Mouse (Mus musculus) gastrocnemius, postnatal 25 days (tissue): ENCODE measurements around the gene Cygb. TPM values are rescaled to one million over a fixed set of nuclear protein-coding genes. Genes with fewer than 3 reads are reported as not detected.
"Not testable (repeated sequence)": the region's sequence is repeated elsewhere in the genome, so short reads cannot be mapped to it uniquely, and the experiment has no call there.

Experiments used
- DNase-seq: peaks from one replicate; pipeline ENCODE4 v3.0.0; 2022
- total RNA-seq, 2 experiments: library from RNA; stranded (reverse); gene quantifications; 1 replicate in 1 of 2; 2 replicates in 1 of 2; pipeline ENCODE4 v1.2.3; 2021

The Cygb gene
- total RNA-seq, 2 experiments from 2014 or later, result 7.5 to 14.7 TPM

DNA sequence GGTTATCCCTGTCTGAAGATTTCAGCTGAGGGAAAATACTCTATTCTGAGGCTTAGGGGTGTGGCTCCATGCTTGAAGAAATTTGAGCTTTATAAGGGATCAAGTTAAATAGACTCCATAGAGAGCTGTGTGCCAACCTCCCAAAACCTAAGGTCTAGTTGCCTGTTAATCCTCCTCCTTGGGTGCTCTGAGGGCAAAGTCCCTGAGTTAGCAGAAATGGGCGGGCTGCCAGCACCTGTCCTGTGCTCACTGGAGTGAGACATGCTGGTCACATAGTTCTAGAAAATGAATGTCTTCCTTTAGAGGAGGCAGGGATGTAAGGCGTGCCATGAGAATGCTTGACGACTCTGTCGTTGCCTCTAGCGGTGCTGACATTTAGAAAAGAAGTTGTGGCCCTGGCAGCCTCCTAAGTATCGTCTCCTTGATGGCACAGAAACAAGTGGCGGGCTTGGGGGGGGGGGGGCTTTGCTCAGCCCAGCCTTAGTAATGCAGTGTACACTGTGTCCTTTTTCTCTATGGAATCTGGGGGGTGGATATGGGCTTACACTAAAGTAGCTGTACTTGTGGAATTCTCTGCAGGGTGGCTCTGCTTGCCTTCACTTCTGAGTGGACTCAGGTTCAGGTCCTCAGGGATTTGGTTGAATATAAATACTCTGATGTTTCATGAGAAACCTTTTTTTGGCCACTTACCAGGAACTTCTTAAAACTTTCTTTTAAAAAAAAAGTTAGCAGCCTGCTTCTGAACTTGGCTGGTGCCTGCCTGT, 20.7 kb upstream of the Cygb start:
- no peak for DNase-seq

DNA sequence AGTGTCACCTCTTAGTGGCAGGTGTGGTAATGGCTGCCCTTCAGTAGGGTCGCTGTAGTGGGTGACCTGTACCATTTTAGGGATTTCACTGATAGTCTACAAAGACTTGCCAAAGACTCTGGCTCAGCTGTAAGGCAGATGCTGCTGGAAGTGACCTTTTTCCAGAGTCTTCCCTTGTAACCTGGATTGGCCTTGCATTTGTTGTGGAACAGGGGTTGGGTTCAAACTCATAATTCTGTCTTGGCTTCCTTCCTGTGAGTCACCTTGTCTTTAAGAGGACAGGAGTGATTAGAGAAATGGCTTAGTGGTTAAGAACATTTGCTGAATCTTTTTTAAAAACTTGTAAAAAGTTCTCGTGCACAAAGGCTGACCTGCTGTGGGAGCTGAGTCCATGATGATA, 19.3 kb upstream of the Cygb start:
- DNase-seq, result no peak

DNA sequence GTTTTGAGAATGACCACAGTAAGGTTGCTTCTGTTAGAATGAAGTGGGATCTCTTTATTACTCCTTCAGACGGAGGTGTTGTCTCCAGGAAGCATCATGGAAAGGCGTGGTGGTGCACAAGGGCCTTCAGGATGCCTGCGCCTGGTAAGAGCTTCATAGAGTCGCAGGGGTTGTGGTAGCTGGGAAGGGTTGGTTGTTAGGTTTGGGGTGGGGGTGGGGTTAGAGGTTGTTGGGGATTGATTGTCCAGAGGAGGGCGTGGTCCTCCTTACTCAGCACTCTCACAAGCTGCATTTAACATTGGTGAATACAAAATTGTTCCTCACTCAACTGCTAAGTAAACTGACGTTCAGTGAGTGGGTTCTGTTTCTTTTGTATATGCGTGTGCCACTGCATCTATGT, 18.5 kb upstream of the Cygb start:
- DNase-seq, result no peak

DNA sequence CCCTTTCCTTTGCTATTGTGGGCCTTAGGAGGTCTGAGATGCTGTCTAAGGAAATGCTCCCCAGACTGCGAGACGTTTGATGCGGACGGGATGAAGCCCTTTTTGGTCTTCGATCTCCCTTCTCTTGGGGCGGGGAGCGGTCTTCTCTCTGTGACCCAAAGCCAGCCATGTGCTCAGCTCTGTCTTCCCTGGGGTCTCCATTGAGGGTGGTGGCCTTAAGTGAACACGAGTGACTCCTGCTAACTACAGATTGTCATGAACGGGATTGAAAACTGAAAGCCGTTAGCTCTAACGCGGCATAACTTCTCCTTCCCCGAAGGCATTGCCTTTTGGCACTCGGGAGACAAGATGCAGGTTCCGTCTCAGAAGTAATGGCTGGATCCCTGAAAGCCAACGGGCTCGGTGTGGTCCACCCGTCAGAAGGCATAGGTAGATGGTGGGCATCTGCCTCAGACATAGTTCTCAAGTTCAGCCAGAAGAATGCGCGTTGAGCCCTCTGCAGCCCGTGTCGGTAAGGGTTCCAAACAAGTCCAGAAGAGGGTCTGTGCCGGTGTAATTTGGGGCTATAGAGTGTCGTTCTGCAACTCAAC, 17.8 kb upstream of the Cygb start:
- no peak for DNase-seq

DNA sequence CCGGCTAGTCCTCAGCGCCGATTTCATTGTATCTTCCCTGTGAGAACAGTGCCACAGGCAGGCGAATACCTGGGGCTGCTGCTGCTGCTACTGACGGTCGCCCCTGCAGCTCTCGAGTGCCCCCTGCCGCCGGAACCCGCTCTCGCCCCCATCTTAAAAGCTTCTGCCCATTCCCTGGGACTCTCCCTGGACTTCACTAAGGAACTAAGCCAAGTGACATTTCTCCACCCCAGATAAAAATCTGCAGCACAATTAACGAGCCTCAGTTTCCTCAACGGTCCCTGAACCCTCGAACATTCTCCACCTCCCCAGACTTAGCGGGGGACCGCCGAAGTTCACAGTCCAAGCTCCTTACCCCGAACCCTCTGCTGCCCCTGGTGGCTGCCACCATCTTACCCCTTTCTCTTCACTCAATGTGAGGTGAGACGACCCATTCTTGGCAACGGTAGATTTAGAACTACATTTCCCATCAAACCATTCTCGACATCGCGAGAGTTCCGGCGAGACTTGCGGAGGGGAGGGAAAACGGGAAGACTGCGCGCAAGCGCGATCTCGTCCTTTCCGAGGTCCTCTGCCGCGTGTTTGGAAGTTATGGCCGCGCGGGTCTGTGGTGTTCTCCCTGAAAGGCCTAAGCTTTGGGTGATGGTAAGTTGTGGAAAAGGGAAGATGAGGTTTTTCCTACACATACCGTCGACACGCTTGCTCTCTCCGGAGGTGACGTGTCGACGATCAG, 17.2 kb upstream of the Cygb start:
- DNase-seq, result peak; percentile 93

DNA sequence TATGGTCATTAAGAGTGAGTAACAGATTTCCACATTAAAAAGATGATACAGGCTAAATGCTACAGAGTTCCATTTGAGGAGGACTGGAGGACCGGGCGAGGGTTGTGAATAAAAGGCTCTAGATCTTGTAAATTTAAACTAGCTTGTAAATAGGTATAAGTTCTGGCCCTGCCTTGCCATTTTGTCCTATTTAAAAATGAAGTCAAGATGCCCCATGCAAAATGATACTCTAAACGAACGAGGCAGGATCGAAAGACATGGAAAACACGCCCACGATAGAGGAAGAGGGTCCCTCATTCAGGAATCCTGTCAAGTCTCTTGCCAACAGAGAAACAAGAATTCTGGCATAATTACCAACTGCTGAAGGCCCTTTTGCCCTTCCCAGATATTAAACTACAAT, 16.3 kb upstream of the Cygb start:
- DNase-seq, result no peak

DNA sequence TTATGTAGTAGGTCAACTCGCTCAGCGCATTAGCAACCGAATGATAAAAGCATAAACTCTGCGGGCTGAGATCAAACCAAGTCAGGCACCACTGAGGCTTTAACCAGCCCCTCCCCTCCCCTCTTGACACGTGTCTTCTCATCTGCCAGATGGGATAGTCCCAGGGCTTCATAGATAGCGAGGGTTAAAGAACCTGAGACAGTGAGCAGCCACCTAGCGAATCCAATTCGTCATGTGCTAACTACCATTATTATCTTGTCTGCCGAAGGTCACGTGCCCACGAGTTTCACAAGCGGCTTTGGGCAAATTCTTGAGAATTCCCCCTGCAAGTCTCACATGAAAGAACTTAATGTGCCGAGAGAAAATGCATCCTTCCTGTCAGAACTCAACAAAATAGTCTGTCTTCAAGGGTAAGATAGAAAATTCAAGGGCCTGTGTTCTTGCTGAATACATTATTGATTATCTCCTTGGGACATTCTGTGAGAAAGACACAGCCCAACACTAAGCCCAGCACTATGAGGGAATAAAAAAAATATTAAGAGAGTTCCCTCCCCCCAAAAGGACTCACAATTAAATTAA, 15.8 kb upstream of the Cygb start:
- DNase-seq, result no peak

DNA sequence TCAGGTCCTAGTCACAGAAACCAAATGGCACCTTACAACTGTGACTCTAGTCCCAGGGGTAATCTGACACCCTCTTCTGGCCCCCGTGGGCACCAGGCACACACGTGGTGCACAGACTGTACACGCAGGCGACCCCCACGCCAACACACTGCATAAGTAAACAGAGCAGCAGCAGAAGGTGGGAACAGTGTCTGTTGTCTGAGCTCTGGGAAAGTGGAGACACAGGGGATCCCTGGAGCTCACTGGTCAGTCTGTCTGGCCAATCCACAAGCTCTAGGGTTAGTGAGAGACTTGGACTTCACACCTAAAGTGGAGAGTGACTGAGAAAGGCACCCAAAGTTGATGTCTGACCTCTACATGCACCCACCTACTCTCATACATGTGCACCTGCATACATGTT, 15.2 kb upstream of the Cygb start:
- no peak for DNase-seq

DNA sequence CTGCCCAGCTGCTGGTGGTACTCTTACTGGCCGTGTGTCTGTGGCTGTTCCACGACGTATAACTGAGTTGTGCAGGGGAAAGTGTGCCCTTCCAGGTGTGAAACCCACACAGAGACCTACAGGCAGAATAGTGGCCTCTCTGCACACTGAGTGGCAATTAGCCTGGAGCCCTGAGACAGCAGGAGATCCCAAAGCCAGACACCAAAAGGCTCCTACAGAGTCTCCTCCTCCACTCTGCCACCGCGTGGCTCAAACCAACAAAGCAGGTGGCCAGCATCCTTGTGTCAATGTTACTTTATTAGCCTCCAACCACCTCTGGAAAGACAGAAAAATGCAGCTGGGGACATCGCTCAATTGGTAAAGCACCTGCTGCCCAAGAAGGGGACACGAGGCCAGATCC, 14.7 kb upstream of the Cygb start:
- DNase-seq, result no peak

DNA sequence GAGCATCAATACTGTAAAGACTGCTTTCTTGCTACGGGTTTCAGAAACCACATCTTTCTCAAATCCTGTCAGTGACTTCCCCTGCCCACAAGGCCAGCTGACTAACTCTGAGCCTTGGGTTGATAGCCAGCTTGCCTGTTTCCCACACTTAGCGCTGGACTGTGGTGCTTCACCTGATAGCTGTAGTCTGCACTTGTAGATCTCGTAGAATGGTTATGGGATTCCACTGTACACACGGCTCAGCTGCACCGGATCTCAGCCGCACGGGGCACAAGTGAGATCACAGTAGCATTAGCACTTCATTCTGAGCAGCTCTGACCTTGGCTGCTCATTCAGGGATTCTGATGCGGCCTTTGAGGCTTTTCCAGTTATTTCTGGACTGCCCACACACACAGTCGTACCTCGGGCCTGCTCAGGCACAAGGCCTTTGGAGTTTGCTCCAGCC, 14.3 kb upstream of the Cygb start:
- no peak for DNase-seq

DNA sequence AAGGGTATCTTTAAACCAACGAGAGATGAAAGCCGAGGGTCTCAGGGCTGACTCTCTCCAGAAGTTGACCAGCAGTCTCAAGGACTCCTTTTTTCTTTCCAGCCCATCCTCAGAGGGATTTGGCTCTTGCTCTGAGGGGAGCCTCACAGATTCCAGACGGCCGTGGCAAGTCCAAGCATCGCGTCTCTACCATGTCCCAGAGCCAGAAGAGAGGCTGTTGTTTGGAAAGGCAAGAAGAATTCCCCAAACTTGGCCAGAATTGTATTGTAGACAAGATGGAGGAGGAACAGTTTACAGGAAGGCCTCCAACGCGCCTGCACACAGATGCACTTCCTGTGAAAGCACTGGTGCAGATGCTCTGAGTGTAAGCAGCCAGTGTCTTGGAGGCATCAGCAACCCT, 13.8 kb upstream of the Cygb start:
- no peak for DNase-seq

DNA sequence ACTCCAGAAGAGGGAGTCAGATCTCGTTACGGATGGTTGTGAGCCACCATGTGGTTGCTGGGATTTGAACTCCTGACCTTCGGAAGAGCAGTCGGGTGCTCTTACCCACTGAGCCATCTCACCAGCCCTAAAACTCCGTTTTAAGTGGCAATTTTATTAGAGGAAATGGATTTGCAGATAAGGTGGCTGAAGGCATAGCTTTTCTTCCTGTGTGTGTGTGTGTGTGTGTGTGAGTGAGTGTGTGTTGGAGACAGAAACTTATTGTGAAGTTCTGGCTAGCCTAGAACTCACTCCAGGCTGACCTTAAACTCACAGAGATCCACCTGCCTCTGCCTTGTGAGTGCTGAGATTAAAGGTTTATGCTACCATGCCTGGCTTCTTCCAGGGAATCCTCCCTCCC, 12.9 kb upstream of the Cygb start:
- DNase-seq, result not testable (repeated sequence)

DNA sequence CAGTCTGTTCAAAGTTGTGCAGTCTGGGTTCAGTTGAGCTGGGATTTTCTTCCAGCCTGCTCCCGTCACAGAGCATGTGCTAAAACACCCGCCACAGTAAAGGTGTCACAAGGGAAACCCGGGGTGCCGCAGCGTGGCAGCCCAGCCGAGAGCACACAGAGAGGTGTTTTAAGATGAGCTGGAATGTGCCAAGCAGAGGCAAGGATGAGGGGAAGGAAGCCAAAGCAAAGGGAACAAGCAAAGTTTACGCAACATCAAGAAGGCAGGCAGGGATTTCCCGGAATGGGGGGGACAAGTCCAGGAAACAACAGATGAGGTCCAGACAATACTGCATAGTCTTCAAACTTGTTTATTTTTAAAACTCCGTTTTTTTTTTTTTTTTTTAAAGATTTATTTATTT, 12.5 kb upstream of the Cygb start:
- DNase-seq, result no peak

DNA sequence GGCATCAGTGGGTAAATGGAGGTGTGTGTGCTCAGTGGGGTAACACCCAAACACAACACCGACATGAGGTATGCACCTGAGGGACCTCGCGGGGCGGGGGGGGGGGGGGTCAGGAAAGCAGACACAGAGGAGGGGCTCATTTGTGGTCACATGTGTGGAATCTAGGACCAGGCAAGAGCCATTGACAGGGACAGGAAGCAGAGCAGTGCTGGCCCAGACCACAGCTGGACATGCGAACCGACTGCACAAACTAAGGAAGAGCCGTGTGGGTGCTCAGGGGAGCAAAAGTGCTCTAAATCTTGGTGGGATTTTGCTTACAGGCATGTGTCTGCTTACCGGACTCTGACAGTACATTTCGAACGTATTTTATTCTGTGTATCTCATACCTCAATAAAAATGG, 11.2 kb upstream of the Cygb start:
- DNase-seq, result no peak

DNA sequence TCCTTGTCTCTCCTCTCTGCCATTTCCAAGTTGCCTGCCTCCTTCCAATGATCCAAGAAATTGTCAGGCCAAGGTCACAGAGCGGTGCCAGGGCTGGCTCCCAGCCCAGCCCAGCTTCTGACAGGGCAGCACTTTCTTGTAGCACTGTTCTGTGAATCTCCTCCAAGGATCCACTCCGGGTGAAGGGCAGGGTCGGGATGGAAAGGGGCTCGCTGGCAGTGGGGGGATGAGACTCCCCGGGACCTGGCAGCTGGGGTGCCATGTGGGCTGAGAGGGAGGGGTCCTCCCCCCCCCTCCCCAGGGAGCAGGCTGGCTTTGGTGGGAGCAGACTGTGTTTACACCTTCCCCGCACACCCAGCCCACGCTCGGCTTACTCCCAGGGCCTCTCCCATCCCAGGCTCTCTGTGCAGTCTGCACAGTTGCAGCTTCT, 7.8 kb upstream of the Cygb start:
- DNase-seq, result peak; percentile 54

DNA sequence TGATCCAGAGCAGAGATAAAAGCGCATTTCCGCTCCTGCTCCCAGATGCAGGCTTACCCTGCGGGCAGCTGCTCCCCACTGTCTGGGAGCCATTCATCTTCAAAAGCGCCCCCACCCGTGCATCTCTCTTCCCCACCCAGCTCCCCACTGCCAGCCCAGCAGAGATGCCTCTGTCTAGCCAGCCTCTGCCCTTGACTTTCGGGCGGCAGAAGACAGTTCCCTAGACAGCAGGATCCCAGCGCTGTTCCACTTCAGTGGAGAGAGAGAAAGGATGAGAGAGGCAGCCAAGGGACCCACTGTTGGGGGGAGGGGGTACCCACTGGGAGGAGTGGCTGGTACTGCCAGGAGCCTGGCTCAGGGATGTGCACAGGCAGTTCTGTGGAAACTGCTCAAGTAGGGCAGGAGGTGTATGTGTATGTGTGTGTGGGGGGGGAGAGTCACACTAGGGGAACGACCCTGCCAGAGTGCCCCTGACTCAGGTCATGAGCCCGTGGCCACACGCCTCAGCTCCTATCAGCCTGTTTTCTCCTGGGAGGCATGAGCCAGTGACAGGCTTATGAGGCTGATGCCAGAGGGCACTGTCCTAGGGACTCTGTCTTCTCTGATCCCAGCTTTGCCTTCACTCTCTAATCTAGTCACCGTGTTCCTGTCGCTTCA, 7.3 kb upstream of the Cygb start:
- no peak for DNase-seq

DNA sequence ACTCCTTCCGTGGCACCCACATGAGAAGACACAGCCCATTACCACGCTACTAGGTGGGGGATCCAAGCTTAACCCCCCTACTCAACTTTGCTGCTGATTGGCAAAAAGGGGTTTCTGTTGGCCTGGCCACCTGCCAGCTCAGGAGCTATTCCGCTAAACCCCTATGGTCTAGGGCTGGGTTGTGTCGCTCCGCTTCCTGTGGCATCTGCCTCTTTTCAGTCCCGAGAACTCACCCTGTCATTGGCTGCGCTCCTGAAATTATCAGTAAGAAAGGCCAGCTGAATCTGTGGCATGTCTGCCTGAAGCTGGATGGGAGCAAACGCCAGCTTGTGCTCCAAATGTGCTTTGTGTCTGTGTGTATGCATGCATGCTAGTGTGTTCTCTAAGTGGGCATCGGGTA, 6.1 kb upstream of the Cygb start:
- no peak for DNase-seq

DNA sequence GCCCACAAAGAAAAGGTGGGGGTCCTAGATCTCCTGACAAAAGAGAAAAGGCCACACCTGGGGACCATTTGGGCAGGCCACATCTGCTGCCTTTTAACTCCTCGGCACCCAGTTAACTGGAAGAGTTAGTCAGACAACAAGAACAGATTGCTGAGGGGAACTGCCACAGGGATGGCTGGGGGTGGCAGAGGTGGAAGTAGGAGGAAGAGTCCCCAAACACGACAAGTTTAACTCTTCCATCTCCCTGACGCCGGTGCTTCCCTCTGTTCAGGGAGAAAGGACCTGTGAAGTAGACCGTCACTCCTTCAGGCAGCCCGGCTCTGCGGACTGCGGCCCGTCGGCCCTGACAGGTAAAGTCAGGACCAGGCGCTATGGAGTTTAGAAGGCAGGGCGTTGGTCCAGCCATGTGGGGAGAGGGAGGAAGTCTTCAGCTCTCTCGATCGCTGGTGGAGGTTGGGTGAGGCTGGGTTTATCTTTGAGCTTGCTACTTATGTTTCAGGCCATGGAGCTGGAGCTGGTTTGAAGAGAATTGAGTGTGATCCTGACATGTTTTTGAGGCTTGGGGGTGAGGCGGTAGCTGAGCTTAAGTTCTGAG, 5.0 kb upstream of the Cygb start:
- DNase-seq, result no peak

DNA sequence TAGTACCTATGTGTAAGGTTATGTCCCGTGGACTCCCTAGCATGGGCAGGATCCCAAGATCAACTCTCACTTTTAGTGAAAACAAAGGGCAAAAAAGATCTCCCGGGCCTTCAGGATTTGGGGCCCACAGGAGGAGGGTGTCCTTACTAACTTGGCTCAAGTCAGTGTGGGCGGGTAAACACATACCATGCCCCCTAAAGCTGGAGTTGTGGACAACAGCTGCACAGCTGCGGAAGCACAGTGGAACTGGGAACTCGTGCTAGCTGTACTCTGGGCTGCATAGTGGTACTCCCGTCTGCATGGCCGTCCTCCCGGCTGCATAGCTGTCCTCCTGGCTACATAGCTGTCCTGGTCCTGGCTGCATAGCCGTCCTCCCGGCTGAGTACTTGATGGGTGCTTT, 4.1 kb upstream of the Cygb start:
- DNase-seq, result no peak

DNA sequence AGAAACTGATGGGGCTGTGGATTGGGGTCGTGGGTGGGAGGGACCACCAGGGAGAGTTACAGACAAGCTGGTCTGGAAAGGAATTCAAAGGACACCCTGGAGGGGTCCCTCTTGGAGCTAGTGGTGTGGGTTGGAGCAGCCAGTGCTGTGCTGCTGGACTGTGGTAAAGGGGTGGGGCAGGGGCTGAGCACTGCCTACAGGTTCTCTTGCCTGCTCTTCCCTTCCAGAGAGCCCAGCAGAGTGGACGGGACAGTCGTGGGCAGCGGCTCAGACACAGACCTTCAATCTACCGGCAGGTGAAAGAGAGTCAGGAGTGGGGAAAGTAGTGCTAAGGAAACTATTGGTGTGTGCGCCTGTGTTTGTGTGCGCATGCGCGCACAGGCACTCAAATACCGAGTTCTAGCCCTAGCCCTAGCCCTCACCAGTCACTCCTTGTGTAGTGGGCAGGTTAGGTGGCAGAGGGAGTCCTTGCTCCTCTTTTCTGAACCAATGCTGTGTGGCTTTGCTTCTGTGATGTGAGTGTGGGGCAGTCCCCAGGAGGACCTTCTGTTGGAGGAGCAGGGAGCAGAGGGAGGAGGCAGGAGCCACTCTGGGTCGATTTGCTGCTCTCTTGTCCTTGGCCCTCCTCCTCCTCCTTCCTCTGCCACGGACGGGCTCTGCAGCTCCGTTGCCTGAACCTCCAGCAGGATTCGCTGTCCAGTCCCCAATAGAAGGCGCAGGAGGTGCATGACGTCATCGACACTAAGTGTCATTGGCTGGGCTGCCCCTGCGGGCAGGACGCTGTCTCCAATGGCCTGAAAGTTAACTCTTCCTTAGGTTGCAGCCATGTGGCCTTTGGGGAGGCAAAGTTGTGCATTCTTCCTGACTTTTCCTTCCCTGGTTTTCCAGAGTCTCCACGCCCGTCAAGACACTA, 3.5 kb upstream of the Cygb start:
- DNase-seq, result peak; percentile 94
